Mouse (Mus musculus) fibroblast of lung, adult 2 months (primary cell): Measurements from ENCODE around the gene Aebp2.
"Not testable (repeated sequence)": the region's sequence is repeated elsewhere in the genome, so short reads cannot be mapped to it uniquely, and the experiment has no call there.

Source experiments
- DNase-seq: peaks from one replicate; pipeline ENCODE4 v3.0.0-alpha.2; 2011; ENCODE audit warnings: low read depth

The Aebp2 gene

GRCm38 (mm10) chr6:140655451-140655850, 33.0 kb downstream of the Aebp2 start:
- DNase-seq, result no peak

GRCm38 (mm10) chr6:140656991-140657390, 34.5 kb downstream of the Aebp2 start:
- DNase-seq, result no peak

GRCm38 (mm10) chr6:140657920-140658522, 35.6 kb downstream of the Aebp2 start:
- no peak for DNase-seq

- DNase-seq, result peak; percentile 37
Observed at GRCm38 (mm10) chr6:140661111-140661510, 38.6 kb downstream of the Aebp2 start.

- DNase-seq, result no peak
Observed at GRCm38 (mm10) chr6:140661777-140662176, 39.3 kb downstream of the Aebp2 start.

- DNase-seq, result no peak
Observed at GRCm38 (mm10) chr6:140662290-140662689, 39.8 kb downstream of the Aebp2 start.

- not testable (repeated sequence) for DNase-seq
Observed at GRCm38 (mm10) chr6:140662697-140663096, 40.2 kb downstream of the Aebp2 start.

GRCm38 (mm10) chr6:140664611-140665010, 42.1 kb downstream of the Aebp2 start:
- no peak for DNase-seq

GRCm38 (mm10) chr6:140666486-140667240, 44.2 kb downstream of the Aebp2 start:
- DNase-seq, result peak; percentile 45

- peak; percentile 37 for DNase-seq
Observed at GRCm38 (mm10) chr6:140667289-140667906, 44.9 kb downstream of the Aebp2 start.

GRCm38 (mm10) chr6:140674414-140674813, 52.0 kb downstream of the Aebp2 start:
- DNase-seq, result no peak

- DNase-seq, result no peak
Observed at GRCm38 (mm10) chr6:140676094-140676493, 53.6 kb downstream of the Aebp2 start.

GRCm38 (mm10) chr6:140677041-140677440, 54.6 kb downstream of the Aebp2 start:
- no peak for DNase-seq

GRCm38 (mm10) chr6:140677960-140678359, 55.5 kb downstream of the Aebp2 start:
- no peak for DNase-seq

GRCm38 (mm10) chr6:140678658-140679271, 56.3 kb downstream of the Aebp2 start:
- no peak for DNase-seq

- no peak for DNase-seq
Observed at GRCm38 (mm10) chr6:140680713-140681112, 58.2 kb downstream of the Aebp2 start.

GRCm38 (mm10) chr6:140682829-140683228, 60.4 kb downstream of the Aebp2 start:
- DNase-seq, result no peak

GRCm38 (mm10) chr6:140684403-140684802, 61.9 kb downstream of the Aebp2 start:
- no peak for DNase-seq

- no peak for DNase-seq
Observed at GRCm38 (mm10) chr6:140689617-140690404, 67.3 kb downstream of the Aebp2 start.

- DNase-seq, result no peak
Observed at GRCm38 (mm10) chr6:140692160-140692559, 69.7 kb downstream of the Aebp2 start.

- DNase-seq, result no peak
Observed at GRCm38 (mm10) chr6:140696192-140696879, 73.9 kb downstream of the Aebp2 start.
